Mouse (Mus musculus) adrenal gland, adult 8-10 months (tissue): ENCODE data around the gene Atp6v0c. TPM values are rescaled to one million over a fixed set of nuclear protein-coding genes. Genes with fewer than 3 reads are reported as not detected.
"Not testable (repeated sequence)": the region's sequence is repeated elsewhere in the genome, so short reads cannot be mapped to it uniquely, and the experiment has no call there.

ENCODE experiments used
- DNase-seq: peaks from one replicate; pipeline ENCODE4 v3.0.0; 2022
- total RNA-seq, 4 experiments: library from RNA; stranded (reverse); gene quantifications; 2 replicates each; pipeline ENCODE4 v1.2.4; 2022

Gene Atp6v0c
- total RNA-seq, 4 experiments from 2014 or later: 416 to 520 (median 442) TPM

DNA sequence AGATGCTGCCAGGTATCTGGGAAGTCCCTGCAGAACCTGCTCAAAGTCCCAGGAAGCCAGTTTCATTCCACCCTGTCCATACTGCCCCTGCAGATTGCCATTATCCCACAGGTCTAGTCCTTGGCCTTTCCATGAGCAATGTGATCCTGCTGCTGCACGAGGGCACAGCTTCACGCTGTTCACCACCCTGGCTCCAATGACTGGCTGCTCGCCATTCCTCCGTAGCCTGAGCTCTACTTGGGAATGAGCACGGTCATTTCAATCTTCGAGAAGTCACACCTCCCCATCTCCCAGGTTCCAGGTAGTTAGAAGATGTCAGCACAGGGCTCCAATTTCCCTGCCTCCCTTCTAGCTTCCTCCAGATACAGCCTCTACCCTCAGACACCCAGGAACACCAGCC, 12.4 kb downstream of the Atp6v0c start:
- no peak for DNase-seq

DNA sequence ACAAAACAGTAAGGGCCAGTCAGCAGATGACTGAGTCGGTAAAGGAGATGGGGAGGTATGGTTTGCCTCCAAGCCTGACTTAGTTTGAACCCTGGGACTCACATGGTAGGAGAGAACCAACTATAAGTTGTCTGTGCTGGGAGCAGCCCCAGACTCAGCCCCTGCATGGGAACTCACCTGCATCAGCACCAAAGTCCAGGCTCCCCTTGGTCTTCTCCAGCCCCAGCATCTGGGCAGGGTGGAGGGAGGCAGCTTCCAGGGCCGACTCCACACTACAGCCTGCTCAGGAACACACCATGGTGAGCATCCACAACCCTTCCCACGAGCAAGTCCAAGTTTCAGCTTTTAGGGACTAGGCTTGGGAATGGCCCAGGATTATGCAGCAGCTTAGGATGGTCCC, 13.1 kb downstream of the Atp6v0c start:
- no peak for DNase-seq

DNA sequence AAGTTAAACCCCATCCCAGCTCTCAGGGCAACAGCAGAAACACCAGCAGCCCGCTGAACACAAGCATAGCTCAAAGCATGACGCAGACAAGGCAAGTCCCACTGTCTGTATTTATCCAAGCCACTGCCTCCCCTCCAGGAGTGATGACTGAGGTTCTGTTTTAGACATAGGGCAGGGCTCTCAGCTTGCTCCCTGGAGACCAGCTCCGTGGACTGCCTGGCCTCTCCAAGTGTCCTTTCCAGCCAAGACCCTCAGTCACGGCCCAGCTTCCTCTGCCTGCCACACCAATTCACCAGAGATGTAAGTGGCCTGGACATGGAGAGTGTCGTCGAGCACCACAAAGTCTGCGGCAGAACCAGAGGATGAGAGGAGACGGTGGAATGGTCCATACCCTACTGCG, 13.8 kb downstream of the Atp6v0c start:
- no peak for DNase-seq

DNA sequence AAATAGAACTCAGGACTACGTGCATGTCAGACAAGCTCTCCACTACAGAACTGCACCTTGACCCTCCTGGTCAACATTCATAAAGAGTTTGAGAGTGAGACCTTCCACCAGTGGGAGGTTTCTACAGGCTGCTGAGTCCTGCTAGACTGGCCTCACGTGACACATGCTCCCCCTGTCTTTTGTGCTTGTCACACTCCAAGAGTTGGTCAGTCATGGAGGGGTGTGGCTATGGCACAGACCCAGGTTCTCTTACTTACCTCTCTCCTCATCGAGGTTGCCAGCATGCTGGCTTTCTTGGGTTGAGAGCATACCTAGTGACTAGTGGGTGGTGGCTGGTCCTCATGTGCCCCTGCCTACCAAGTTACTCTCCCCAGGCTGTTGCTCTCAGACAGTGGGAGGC, 15.0 kb downstream of the Atp6v0c start:
- no peak for DNase-seq

DNA sequence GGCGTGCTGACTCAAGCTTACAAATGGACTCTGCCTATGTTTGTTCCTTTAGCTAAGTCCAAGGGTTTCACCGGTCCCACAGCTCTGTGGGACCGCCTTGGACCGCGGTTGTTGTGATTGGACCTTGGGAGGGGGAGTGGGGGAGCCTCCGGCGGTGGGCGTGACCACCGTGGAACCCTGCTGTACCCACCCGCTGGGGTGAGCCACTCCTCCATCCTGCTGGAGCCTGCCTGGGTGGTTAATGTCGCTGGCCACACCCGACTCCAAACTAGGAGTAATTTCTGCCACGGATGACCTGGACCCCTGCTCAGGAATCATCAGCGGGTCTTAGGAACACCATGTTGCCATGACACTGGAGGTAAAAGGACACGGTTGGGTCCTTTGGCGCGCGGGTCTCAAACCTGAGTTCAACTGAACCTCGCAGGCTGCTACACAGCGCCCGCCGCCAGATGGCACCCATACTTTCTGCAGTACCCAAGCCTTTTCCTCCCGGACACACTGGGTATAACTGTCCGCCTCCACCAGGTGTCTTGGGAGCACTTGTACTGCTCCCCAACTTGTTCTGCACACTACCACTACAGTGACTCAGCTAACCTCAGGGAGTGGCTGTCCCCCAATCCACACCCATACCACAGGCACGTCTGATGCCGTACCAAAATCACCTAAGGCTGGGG, 17.5 kb downstream of the Atp6v0c start:
- peak; percentile 71 for DNase-seq

DNA sequence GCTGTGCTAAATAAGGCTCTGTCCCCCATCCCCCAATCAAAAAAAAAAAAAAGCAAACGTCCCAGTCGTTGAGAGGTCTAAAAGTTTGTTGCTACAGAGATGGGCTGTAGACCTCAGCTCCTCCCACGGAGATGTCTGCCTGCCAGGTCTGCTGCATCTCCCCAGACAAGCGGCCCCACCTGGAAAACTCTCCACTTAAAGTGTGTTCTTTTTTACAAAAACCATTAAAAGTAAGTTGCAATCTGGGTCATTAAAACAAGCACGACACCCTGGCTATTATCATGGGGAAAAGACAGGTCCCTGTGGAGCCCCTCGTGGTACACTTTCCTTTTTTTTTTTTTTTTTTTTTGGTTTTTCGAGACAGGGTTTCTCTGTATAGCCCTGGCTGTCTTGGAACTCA, 18.1 kb downstream of the Atp6v0c start:
- DNase-seq: no peak

DNA sequence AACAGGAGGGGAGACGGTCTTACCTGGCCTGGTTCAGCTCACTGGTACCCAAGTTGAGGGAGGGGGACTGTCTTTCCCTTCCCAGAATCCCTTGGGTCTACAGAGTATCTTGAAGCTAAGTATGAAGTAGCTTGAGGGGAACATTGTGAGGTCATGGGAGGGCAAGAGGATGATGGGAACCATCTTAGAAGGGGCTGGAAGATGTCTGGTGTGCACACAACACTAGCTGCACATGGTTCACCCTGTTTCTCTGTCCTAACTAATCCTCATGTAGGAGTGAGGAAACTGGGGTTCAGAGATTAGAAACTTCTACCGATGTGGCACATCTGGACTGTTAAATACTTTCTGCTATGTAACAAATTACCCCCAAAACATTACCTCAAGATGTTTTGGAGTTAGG, 18.7 kb downstream of the Atp6v0c start, which contains the start of gene Pdpk1:
Pdpk1 (minus strand) TSS at position 101 of the 400 bp plus-strand sequence.
- no peak for DNase-seq

DNA sequence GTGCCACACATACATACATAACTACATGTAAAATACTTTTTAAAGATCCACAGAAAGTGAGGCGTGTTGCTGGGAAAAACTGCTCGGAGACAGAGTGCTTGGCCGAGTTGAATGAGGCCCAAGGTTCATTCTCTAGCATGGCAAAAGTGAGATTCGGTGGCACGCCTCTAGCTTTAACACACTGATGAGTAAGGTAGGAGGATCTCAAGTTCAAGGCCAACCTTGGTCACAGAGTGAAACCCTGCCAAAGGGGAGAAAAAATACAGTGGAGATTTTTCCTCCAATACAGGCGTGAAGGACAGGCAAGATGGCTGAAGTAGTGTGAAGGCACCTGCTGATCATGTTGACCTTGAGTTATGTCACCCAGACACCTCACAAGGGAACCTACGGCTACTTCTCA, 20.1 kb downstream of the Atp6v0c start:
- peak; percentile 58 for DNase-seq

DNA sequence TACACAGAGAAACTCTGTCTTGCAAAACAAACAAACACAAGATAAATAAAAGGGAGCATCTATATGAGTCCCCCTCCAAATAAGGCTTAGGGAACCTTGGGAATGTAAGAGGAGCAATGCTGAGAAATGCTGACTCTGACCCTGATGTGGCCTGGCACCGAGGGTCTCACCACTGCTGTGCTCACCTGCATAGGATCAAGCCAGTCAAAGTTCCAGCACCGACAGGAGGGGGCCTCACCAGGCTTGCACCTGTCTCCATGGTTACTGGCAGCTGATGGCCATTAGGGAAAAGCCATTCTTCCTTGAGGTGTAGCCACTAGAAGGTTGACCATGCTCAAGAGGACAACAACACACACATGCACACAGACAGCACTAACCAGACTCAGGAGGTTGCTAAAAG, 26.6 kb downstream of the Atp6v0c start:
- no peak for DNase-seq

DNA sequence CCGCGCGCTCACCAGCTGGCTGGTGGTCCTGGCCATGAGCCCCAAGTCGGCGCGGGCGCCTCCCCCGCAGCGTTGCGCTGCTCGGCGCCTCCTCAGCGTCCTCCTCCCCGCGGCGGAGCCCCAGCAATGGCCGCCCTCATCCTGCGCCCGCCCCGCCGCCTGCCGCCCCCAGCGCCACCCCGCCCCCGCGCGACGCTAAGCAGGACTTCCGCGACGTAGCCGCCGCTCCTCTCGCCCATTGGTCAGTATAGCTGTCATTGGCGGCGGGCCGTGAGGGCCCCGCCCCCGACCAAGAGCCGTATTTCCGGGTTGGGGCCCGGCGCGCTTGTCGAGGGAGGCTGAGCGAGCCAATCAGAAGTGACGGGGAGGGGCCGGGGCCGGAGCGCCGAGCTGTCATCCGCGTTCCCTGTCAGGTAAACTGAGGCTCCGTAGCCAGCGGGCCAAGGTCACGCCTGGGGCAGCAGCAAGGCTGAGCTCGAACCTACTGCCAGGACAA, 28.0 kb downstream of the Atp6v0c start:
- DNase-seq: peak; percentile 97

DNA sequence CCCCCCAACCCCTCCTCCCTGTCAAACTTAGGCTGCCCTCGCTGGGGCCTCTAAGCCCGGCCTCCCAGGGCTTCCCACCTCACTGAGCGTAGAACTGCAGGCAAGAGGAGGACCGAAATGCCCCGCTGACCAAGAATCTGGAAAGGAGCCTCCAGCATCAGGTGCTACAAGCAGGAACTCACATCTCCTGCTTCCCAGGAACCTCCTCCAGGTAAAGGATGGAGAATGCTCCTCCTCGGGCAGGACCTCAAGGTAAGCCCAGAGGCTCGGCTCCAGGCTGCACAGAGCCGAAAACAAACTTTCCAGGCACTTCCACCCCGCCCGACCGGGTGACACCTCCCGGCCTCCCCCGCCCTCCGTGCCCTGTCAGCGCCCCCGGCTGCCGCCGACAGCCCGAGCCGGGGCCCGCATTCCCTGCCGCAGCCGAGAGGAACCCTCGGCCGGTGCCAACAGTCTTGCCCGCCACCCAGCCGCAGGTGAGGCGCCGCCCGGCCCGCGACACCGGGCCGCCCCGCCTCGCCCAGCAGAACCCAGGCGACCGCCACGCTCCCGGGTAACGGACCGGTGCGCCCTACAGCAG, 28.6 kb downstream of the Atp6v0c start:
- DNase-seq: peak; percentile 42

DNA sequence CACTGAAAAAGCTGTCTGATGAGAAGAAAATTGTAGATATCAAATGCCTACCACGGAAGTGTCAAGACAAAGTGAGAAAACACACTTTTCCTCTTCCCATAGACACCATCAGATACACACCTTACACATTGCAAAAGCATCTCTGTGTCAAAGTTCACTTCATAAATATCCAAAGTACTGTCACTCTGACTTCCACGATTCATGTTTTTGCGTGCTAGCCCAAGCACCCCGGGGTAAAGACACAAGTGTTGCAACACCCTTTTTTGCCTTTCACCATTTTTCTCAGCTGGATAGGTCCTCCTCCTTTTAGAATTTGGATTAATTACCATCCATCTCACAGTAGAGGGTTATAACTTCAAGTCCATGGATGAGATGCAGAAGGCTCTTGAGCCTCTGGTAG, 29.5 kb downstream of the Atp6v0c start:
- no peak for DNase-seq

DNA sequence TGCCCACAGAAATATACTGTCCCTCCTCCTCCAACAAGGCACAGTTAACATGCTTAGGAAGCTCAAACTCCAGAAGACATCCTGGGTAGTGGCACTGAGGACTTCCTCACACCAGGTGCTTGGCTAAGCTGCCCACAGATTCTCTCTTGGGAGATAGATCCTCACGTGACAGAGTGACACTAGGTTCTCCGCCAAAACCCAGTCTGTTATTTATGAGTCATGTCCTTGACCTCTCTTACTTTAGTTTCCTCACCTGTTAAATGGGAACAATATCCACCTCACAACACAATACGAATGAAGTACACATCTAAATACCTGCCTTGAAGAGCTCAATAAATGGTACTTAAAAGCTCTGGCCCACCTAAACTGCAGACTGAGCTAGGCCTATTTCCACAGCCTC, 30.2 kb downstream of the Atp6v0c start:
- no peak for DNase-seq

DNA sequence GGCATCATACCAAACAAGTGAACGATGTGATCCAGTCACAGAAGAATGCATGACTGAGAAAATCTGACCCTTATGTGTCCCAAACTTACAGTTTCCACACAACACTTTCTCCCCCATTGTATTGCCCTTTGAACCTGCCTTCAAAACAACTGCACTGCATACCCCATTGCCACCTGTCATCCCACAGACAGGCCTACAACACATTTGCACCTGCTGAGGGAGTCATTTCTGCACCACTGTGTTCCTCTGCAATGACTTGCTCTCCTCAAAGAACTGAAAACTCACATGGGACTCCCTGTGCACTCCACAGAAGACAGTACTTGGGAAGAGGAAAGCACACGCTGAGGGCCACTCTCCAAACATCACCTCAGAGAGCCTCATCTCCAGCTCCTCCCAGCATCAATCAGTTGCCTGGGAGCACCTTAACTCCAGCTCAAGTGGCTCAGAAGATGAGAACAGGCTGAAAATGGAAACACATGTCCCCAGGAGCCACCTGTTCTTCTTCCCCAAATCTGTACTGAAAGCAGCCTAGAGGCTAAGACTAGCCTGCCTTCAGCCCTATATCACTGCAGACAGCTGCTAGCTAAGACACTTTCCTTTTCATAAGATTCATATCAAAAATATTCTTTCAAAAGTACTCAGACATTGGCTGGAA, 32.1 kb downstream of the Atp6v0c start:
- no peak for DNase-seq

DNA sequence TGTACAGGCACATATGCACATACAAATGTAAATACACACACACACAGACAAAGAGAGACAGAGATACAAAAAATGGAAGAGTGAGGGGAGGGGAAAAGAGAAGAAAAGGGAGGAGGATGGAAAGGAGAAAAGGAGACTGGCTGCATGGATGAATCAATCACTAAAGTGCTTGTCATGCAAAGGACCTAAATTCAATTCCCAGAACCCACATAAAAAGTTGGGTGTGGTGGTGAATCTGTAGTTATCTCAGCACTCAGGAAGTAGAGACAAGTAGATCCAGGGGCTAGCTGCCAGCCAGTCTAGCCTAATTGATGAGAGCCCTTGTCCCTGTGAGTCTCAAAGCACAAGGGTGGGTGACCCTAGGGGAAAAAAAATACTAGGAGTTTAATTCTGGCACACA, 35.4 kb downstream of the Atp6v0c start:
- no peak for DNase-seq

DNA sequence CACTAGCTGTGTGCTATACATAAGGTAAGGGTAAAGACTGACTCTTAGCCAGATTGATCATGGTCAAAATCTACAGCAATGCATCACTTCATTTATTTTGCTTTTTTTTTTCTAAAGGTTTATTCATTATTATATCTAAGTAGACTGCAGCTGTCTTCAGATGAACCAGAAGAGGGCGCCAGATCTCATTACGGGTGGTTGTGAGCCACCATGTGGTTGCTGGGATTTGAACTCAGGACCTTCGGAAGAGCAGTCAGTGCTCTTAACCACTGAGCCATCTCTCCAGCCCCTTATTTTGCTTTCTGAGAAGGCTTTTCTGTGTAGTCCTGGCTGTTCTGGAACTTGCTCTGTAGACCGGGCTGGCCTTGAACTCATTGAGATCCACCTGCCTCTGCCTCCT, 36.6 kb downstream of the Atp6v0c start:
- DNase-seq: not testable (repeated sequence)

DNA sequence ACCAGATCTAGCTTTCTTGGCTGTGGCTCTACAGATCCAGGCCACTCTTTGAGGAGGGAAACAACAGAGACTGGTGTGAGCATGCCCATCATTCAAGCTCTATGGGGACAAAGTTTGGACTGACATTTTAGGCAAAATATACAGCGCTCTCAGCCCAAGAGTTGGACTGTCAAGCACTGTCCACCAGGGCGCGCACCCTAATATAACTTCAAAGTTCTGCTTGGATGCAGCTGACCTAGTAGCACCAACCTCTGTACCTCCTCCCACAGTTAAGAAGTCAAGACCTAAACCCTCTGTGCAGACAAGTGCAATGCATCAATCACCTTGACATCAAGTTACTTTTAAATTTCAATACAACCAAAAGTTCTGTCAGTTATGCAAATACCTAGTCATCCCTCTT, 37.9 kb downstream of the Atp6v0c start:
- no peak for DNase-seq

DNA sequence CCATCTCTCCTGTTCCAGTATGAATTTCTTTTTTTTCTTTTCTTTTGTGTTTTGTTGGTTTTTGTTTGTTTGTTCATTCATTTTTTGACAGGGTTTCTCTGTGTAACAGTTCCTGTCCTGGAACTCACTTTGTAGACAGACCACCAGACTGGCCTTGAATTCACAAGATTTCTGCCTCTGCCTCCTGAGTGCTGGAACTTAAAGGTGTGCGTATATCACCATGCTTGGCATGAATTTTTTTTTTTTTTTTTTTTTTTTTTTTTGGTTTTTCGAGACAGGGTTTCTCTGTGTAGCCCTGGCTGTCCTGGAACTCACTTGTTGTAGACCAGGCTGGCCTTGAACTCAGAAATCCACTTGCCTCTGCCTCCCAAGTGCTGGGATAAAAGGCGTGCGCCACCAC, 40.3 kb downstream of the Atp6v0c start:
- DNase-seq: not testable (repeated sequence)

DNA sequence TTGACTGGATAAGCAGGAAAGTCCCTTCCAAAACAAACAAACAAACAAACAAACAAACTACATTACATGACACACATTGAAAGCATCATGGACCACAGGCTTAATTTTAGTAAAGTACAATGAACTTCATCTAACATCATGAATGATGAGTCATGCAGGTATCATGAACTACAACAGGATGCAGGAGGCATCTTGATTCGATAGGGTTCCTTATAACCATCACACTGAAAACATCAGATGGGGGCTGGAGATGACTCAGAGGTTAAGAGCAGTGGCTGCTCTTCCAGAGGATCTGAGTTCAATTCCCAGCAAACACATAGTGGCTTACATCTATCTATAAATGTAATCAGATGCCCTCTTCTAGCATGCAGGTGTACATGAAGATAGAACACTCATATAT, 41.9 kb downstream of the Atp6v0c start:
- DNase-seq: no peak

DNA sequence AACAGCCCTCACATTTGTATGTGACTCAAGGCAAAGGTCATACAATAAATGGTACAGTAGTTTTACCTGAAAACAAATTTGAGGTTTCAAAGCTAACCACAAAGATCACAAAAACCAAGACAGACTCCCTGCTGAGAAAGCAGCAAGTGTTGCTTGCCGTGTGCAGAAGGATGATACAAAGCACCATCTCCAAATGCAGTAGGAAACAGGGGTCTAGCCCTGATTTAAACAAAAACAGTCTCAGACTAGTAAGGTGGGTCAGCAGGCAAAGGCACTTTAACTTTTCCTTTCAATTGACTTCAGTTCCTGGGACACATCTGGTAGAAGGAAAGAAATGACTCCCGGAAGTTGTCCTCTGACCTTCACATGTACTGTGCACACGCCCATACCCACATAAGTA, 42.7 kb downstream of the Atp6v0c start:
- DNase-seq: no peak

DNA sequence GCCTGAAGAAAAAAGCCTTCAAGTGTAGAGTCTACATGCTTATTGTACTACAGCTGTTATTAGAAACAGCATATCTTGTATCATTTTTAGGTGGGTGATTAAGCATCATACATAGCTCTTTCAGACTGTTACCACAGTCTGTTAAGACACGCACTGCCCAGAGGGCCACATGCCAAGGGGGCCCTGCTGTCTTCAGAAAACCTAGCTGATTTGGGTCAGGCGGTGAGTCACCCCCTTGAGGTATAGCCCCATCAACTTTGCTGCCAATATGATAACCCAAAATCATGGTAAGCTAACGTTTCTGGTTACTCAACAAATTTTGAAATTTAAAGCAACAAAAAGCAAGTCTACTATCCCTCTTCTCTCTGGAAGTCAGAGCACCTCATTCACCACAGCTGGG, 50.1 kb downstream of the Atp6v0c start:
- DNase-seq: no peak
